Mouse (Mus musculus): ENCODE measurements around the gene Syne1. TPM values are rescaled to one million over a fixed set of nuclear protein-coding genes. Genes with fewer than 3 reads are reported as not detected.

Gene Syne1
- polyA plus RNA-seq, 1 experiment from 2014 or later = 7.9 TPM

DNA sequence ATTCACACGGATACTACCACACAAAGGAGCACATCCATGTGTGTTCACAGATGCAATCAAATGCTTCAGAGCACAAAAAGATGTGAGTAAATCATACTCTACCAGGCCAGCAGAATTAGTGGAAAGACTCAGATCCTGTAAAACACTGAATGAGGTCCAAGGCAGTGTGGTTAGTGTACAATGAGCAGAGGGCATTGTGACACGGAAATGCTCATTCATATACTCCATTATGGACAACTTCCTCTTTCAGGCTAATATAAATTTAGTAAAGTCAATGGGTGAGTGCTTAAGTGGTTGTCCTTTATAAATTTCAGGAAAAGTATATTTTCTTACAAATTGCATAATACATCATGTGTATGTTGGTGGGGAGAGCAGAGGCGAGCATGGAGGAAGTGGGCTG is 484.2 kb downstream of the Syne1 start:
- H3K4me2 ChIP-seq = no peak overlapping the region
- no peak overlapping the region for H3K9ac ChIP-seq
- no peak for TF ChIP-seq CTCF (IDR thresholded peaks at IDR 0.05; ENCODE audit: low read depth)
- no peak for DNase-seq
- H3K27ac ChIP-seq (ENCODE audit: low read depth) = no peak overlapping the region
- WGBS = 74% methylated on average over 3 of the region's 3 CpGs
- no peaks in the 10 kb centered on the region for H3K27me3 ChIP-seq (ENCODE audit: insufficient read depth, low read length)
- ATAC-seq (ENCODE audit: insufficient read depth) = no peak
- no peaks in the 10 kb centered on the region for H3K36me3 ChIP-seq (ENCODE audit: insufficient read depth)
- no peaks in the 10 kb centered on the region for H3K4me1 ChIP-seq (ENCODE audit: insufficient read depth)
- H3K4me3 ChIP-seq (ENCODE audit: low read depth, low read length) = no peak overlapping the region
- no peaks in the 10 kb centered on the region for H3K9me3 ChIP-seq (ENCODE audit: low read depth, low read length)

- H3K9ac ChIP-seq = no peak overlapping the region
- no peak overlapping the region for H3K4me3 ChIP-seq (ENCODE audit: low read depth, low read length)
- TF ChIP-seq CTCF (IDR thresholded peaks at IDR 0.05; ENCODE audit: low read depth) = no peak
- no peaks in the 10 kb centered on the region for H3K9me3 ChIP-seq (ENCODE audit: low read depth, low read length)
- no peak for ATAC-seq (ENCODE audit: insufficient read depth)
- DNase-seq = no peak
- no peak overlapping the region for H3K27ac ChIP-seq (ENCODE audit: low read depth)
- H3K4me1 ChIP-seq (ENCODE audit: insufficient read depth) = no peaks in the 10 kb centered on the region
- 0 out of 2 replicates have a peak, but pooled peaks cover 5% of the 10 kb centered on the region for H3K36me3 ChIP-seq (ENCODE audit: insufficient read depth)
- no peaks in the 10 kb centered on the region for H3K27me3 ChIP-seq (ENCODE audit: insufficient read depth, low read length)
- whole genome bisulfite sequencing = 77% methylated on average over 2 of the region's 2 CpGs
- H3K4me2 ChIP-seq = no peak overlapping the region
Observed at GRCm38 (mm10) chr10:5059983-5060382, 491.3 kb downstream of the Syne1 start.

- Histone ChIP-seq H3K9me3 (ENCODE audit: low read depth, low read length) (no peaks in the 10 kb centered on the region), H3K4me3 (ENCODE audit: low read depth, low read length) (no peak overlapping the region), H3K9ac (no peak overlapping the region), H3K4me1 (ENCODE audit: insufficient read depth) (no peaks in the 10 kb centered on the region), H3K36me3 (ENCODE audit: insufficient read depth) (0 out of 2 replicates have a peak, but pooled peaks cover 5% of the 10 kb centered on the region), H3K27me3 (ENCODE audit: insufficient read depth, low read length) (no peaks in the 10 kb centered on the region), H3K4me2 (no peak overlapping the region), H3K27ac (ENCODE audit: low read depth) (no peak overlapping the region)
- DNase-seq = peak; percentile 25
- TF ChIP-seq CTCF (IDR thresholded peaks at IDR 0.05; ENCODE audit: low read depth) = no peak
- 69% methylated on average over 2 of the region's 2 CpGs for WGBS
- ATAC-seq (ENCODE audit: insufficient read depth) = no peak
Observed at GRCm38 (mm10) chr10:5058876-5059275, 492.4 kb downstream of the Syne1 start.

GRCm38 (mm10) chr10:5057661-5058060 is 493.6 kb downstream of the Syne1 start:
- 88% methylated on average over 15 of the region's 15 CpGs for WGBS
- DNase-seq (no peak), ATAC-seq (ENCODE audit: insufficient read depth) (no peak)
- H3K9me3 ChIP-seq (ENCODE audit: low read depth, low read length) = no peaks in the 10 kb centered on the region
- no peak overlapping the region for H3K9ac ChIP-seq
- no peak overlapping the region for H3K27ac ChIP-seq (ENCODE audit: low read depth)
- H3K4me2 ChIP-seq = no peak overlapping the region
- H3K27me3 ChIP-seq (ENCODE audit: insufficient read depth, low read length) = no peaks in the 10 kb centered on the region
- no peak overlapping the region for H3K4me3 ChIP-seq (ENCODE audit: low read depth, low read length)
- H3K4me1 ChIP-seq (ENCODE audit: insufficient read depth) = no peaks in the 10 kb centered on the region
- H3K36me3 ChIP-seq (ENCODE audit: insufficient read depth) = 0 out of 2 replicates have a peak, but pooled peaks cover 5% of the 10 kb centered on the region
- TF ChIP-seq CTCF (IDR thresholded peaks at IDR 0.05; ENCODE audit: low read depth) = no peak

DNA sequence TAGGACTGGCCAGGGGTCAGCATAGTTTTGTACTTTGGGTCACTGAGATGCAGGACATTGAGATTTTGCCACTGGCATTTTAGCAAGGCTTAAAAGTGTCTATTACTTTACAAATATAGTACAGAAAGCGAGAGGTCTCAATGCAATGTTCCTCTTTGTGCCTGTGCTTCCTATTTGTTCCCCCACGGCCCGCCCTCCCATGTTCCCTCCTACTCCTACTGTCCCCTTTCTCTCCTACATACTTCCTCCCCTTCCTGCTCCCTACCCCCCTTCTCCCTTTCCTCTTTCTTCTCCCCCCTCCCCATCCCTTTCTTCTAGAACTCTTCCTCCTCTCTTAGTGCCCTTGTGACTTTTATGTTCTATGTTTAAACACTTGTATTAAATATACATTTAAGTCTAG is 494.3 kb downstream of the Syne1 start:
- 0 out of 2 replicates have a peak, but pooled peaks cover 5% of the 10 kb centered on the region for H3K36me3 ChIP-seq (ENCODE audit: insufficient read depth)
- H3K9me3 ChIP-seq (ENCODE audit: low read depth, low read length) = no peaks in the 10 kb centered on the region
- H3K4me2 ChIP-seq = no peak overlapping the region
- H3K4me3 ChIP-seq (ENCODE audit: low read depth, low read length) = no peak overlapping the region
- 83% methylated on average over 3 of the region's 3 CpGs for WGBS
- H3K27me3 ChIP-seq (ENCODE audit: insufficient read depth, low read length) = no peaks in the 10 kb centered on the region
- H3K4me1 ChIP-seq (ENCODE audit: insufficient read depth) = no peaks in the 10 kb centered on the region
- no peak for ATAC-seq (ENCODE audit: insufficient read depth)
- H3K9ac ChIP-seq = no peak overlapping the region
- no peak for DNase-seq
- H3K27ac ChIP-seq (ENCODE audit: low read depth) = no peak overlapping the region
- no peak for TF ChIP-seq CTCF (IDR thresholded peaks at IDR 0.05; ENCODE audit: low read depth)

DNA sequence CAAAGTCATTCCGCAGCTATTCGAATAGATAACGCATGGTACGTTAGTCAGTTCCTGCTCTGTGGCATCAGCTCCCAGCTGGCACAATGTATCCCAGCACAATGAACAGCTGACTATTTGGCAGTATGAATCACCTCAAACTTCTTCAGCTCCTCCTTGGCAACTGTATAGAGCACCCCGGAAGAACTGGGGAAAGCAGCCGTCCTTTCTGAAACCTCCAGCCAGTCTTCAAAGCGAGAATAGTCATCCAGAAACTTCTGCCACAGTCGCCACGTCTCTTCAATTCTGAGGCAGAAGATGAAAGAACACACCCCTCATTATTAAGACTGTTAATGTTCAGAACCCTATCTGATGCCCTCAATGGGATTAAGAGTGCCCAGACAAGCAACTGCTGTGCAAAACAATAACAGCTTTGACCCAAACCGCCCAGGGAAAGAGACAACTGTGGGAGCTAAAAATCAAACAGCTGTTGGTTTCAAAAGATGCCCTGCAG is 495.0 kb downstream of the Syne1 start:
- no peak overlapping the region for H3K4me2 ChIP-seq
- DNase-seq (no peak), ATAC-seq (ENCODE audit: insufficient read depth) (no peak)
- H3K4me3 ChIP-seq (ENCODE audit: low read depth, low read length) = no peak overlapping the region
- no peaks in the 10 kb centered on the region for H3K4me1 ChIP-seq (ENCODE audit: insufficient read depth)
- 0 out of 2 replicates have a peak, but pooled peaks cover 5% of the 10 kb centered on the region for H3K36me3 ChIP-seq (ENCODE audit: insufficient read depth)
- no peak overlapping the region for H3K9ac ChIP-seq
- no peaks in the 10 kb centered on the region for H3K9me3 ChIP-seq (ENCODE audit: low read depth, low read length)
- WGBS = 85% methylated on average over 10 of the region's 10 CpGs
- H3K27ac ChIP-seq (ENCODE audit: low read depth) = no peak overlapping the region
- TF ChIP-seq CTCF (IDR thresholded peaks at IDR 0.05; ENCODE audit: low read depth) = no peak
- H3K27me3 ChIP-seq (ENCODE audit: insufficient read depth, low read length) = no peaks in the 10 kb centered on the region

DNA sequence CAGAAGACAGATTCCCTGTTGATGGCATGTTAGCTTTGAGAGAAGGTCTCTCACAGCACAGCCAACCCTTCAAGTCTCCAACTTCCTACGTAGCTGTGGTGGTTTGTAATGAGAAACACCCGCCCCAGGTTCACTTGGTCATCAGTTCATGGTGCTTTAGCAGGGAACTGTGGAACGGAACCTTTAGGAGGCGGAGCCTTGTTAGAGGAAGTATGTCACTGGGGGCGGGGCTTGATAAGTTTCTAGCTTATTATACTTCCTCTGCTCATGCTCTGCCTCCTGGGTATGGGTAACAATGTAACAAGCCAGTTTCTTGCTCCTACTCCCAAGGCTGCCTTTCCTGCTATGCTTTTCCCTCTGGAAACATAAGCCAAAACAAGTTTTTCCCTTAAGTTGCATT is 505.6 kb downstream of the Syne1 start:
- Histone ChIP-seq H3K4me1 (ENCODE audit: insufficient read depth) (no peaks in the 10 kb centered on the region), H3K9me3 (ENCODE audit: low read depth, low read length) (no peaks in the 10 kb centered on the region), H3K4me3 (ENCODE audit: low read depth, low read length) (no peak overlapping the region), H3K4me2 (no peak overlapping the region), H3K27ac (ENCODE audit: low read depth) (no peak overlapping the region), H3K36me3 (ENCODE audit: insufficient read depth) (peaks cover 4% of the 10 kb centered on the region; the same call in 1 of the 2 replicates), H3K9ac (no peak overlapping the region), H3K27me3 (ENCODE audit: insufficient read depth, low read length) (no peaks in the 10 kb centered on the region)
- no peak for ATAC-seq (ENCODE audit: insufficient read depth)
- 88% methylated on average over 5 of the region's 5 CpGs for WGBS
- DNase-seq = no peak
- no peak for TF ChIP-seq CTCF (IDR thresholded peaks at IDR 0.05; ENCODE audit: low read depth)

Data from lung, embryonic 14.5 days (tissue).